ENCODE assay signal across 8 mouse cellular contexts in the genomic region with DNA sequence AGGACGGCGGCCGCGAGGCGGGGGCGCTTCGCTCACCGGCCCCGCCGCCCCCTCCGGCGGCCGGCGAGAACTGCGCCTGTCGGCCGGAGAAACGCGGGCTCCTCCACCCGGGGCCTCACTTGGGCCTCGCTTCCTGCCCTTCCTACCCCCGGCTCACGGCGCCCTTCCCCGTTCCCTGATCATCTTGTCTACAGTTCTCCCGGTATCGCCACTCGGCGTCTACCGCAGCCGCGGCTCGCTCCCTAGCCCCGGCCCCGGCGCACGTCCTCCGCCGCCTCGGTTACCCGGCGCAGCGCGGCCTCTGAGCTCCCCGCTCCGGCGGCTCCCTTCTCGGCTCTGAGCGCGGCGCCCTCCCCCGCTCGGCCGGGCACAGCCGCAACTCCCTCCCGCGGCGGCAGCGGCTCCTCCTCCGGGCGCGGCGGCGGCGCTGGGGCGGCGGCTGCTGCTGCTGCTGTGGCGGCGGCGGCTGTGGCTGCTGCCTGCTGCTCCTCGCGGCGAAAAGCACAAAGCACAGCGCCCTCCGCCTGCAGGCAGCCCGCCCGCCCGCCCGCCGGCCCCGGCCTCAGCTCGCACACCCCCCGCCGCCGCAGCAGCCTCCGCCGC. TPM values are rescaled to one million over a fixed set of nuclear protein-coding genes. Genes with fewer than 3 reads are reported as not detected.
DNase-seq lines count a peak whose midpoint lies in the region; ATAC-seq and TF ChIP-seq lines count a peak whose summit lies in the region.

No protein-coding gene starts in this region.

- peak overlapping the region; percentile 99 for H3K27ac ChIP-seq in embryonic facial prominence, embryonic 11.5 days (replicated peaks; ENCODE audit: low read depth, low read length)
- H3K27ac ChIP-seq in heart, embryonic 13.5 days (replicated peaks): peak overlapping the region; percentile 99
- H3K27ac ChIP-seq in layer of hippocampus, adult 2 months: peak overlapping the region; percentile 99

- peak overlapping the region; percentile 100 for H3K9ac ChIP-seq in embryonic facial prominence, embryonic 11.5 days (replicated peaks; ENCODE audit: low read length)
- H3K9ac ChIP-seq in heart, embryonic 13.5 days: peak overlapping the region; percentile 100

- peak; percentile 53 for TF ChIP-seq CTCF in layer of hippocampus, adult 2 months (conservative IDR thresholded peaks at IDR 0.05)

- H3K9me3 ChIP-seq in embryonic facial prominence, embryonic 11.5 days (replicated peaks; ENCODE audit: control insufficient read depth, low read length): no peaks in the 10 kb centered on the region
- H3K9me3 ChIP-seq in heart, embryonic 13.5 days: no peaks in the 10 kb centered on the region

- ATAC-seq in embryonic facial prominence, embryonic 11.5 days (replicated peaks; ENCODE audit: insufficient number of reproducible peaks, low FRiP score, low TSS enrichment, low read depth): 0 out of 2 replicates have a peak, but pooled peaks have one; percentile 11
- ATAC-seq in heart, embryonic 13.5 days (ENCODE audit: extremely low read depth, insufficient number of reproducible peaks, low FRiP score, low TSS enrichment): peak; percentile 24; the same call in 1 of the 2 replicates
- ATAC-seq in monocyte, adult 5-6 weeks (replicated peaks; ENCODE audit: insufficient number of reproducible peaks, low FRiP score, low TSS enrichment, poor library complexity, severe bottlenecking): no peak

- DNase-seq in A20 (ENCODE audit: low read depth, low spot score): peak; percentile 79
- DNase-seq in MN1 (ENCODE audit: low spot score): peak; percentile 73
- DNase-seq in embryonic facial prominence, embryonic 11.5 days (ENCODE audit: low spot score): peak; percentile 74
- peak; percentile 58 to 73 for DNase-seq in layer of hippocampus, adult 2 months (ENCODE audit: low spot score in 2 of 2)
- peak; percentile 79 for DNase-seq in lung, postnatal 10 days
- peak; percentile 44 to 53 for DNase-seq in right cerebral cortex, adult 2 months (ENCODE audit: low spot score in 2 of 2)

- peaks cover 4% of the 10 kb centered on the region; the same call in 1 of the 2 replicates for H3K4me1 ChIP-seq in embryonic facial prominence, embryonic 11.5 days (ENCODE audit: control insufficient read depth, insufficient read depth, low read length)
- peaks cover 26% of the 10 kb centered on the region for H3K4me1 ChIP-seq in heart, embryonic 13.5 days

- under 1% methylated on average over 60 of the region's 87 CpGs for WGBS in embryonic facial prominence, embryonic 11.5 days
- WGBS in heart, embryonic 13.5 days: under 1% methylated on average over 68 of the region's 87 CpGs

- peak overlapping the region; percentile 90 for H3K4me2 ChIP-seq in embryonic facial prominence, embryonic 11.5 days (ENCODE audit: low read depth, low read length)
- peak overlapping the region; percentile 86 for H3K4me2 ChIP-seq in heart, embryonic 13.5 days

- H3K27me3 ChIP-seq in embryonic facial prominence, embryonic 11.5 days (ENCODE audit: control insufficient read depth, insufficient read depth, low read length): no peaks in the 10 kb centered on the region
- H3K27me3 ChIP-seq in heart, embryonic 13.5 days (replicated peaks): 0 out of 2 replicates have a peak, but pooled peaks cover 4% of the 10 kb centered on the region

- H3K4me3 ChIP-seq in embryonic facial prominence, embryonic 11.5 days (ENCODE audit: low read depth, low read length): peak overlapping the region; percentile 100
- H3K4me3 ChIP-seq in heart, embryonic 13.5 days: peak overlapping the region; percentile 100
- peak overlapping the region; percentile 98 for H3K4me3 ChIP-seq in layer of hippocampus, adult 2 months

- H3K36me3 ChIP-seq in embryonic facial prominence, embryonic 11.5 days (replicated peaks; ENCODE audit: control insufficient read depth, insufficient read depth, low read depth, low read length): no peaks in the 10 kb centered on the region; the same call in 1 of the 2 replicates
- H3K36me3 ChIP-seq in heart, embryonic 13.5 days: peaks cover 34% of the 10 kb centered on the region

RNA-seq across cellular contexts. Expression of gene Ubtf, which starts 2.1 kb away (rescaled TPM):
- polyA plus RNA-seq in embryonic facial prominence, embryonic 11.5 days (2014; fragmentation: Nextera tagmentation; extraction: Ambion mirVana): 81.0 and 84.5 TPM in 2 replicates
- polyA plus RNA-seq in heart, embryonic 13.5 days (2015; fragmentation: Nextera tagmentation; extraction: Ambion mirVana): 51.1 and 53.1 TPM in 2 replicates
- total RNA-seq in layer of hippocampus, adult 2 months (2021): 100 to 1,000 TPM; 122 to 138 TPM
- total RNA-seq in monocyte, adult 5-6 weeks (2017): 160 to 166 TPM (median 161 TPM) in 3 replicates

RNA-seq across cellular contexts. Expression of gene Atxn7l3, which starts 21.0 kb away (rescaled TPM):
- 15.1 and 17.3 TPM in 2 replicates for polyA plus RNA-seq in embryonic facial prominence, embryonic 11.5 days (2014; fragmentation: Nextera tagmentation; extraction: Ambion mirVana)
- polyA plus RNA-seq in heart, embryonic 13.5 days (2015; fragmentation: Nextera tagmentation; extraction: Ambion mirVana): 8.5 and 9.2 TPM in 2 replicates
- 100 to 1,000 TPM; 165 to 169 TPM for total RNA-seq in layer of hippocampus, adult 2 months (2021)
- total RNA-seq in monocyte, adult 5-6 weeks (2017): 29.9 to 43.6 TPM (median 29.9 TPM) in 3 replicates

RNA-seq across cellular contexts. Expression of gene Tmub2, which starts 32.7 kb away (rescaled TPM):
- polyA plus RNA-seq in embryonic facial prominence, embryonic 11.5 days (2014; fragmentation: Nextera tagmentation; extraction: Ambion mirVana): 40.9 and 50.1 TPM in 2 replicates
- 36.8 and 41.2 TPM in 2 replicates for polyA plus RNA-seq in heart, embryonic 13.5 days (2015; fragmentation: Nextera tagmentation; extraction: Ambion mirVana)
- total RNA-seq in layer of hippocampus, adult 2 months (2021): 10 to 100 TPM; 61.1 to 67.4 TPM
- total RNA-seq in monocyte, adult 5-6 weeks (2017): 25.7 to 34.3 TPM (median 26.5 TPM) in 3 replicates

RNA-seq across cellular contexts. Expression of gene Slc4a1, which starts 48.6 kb away (rescaled TPM):
- polyA plus RNA-seq in embryonic facial prominence, embryonic 11.5 days (2014; fragmentation: Nextera tagmentation; extraction: Ambion mirVana): 25.8 and 28.5 TPM in 2 replicates
- polyA plus RNA-seq in heart, embryonic 13.5 days (2015; fragmentation: Nextera tagmentation; extraction: Ambion mirVana): 47.2 and 59.5 TPM in 2 replicates
- total RNA-seq in layer of hippocampus, adult 2 months (2021): under 1 TPM; 0.15 to 0.23 TPM
- 2.2 to 10.4 TPM (median 8.0 TPM) in 3 replicates for total RNA-seq in monocyte, adult 5-6 weeks (2017)

RNA-seq across cellular contexts. Expression of gene Asb16, which starts 48.9 kb away (rescaled TPM):
- polyA plus RNA-seq in embryonic facial prominence, embryonic 11.5 days (2014; fragmentation: Nextera tagmentation; extraction: Ambion mirVana): 0.11 TPM in 1 of 2 replicates, not detected in the other
- 0.09 TPM in 1 of 2 replicates, not detected in the other for polyA plus RNA-seq in heart, embryonic 13.5 days (2015; fragmentation: Nextera tagmentation; extraction: Ambion mirVana)
- 1 to 10 TPM; 2.0 TPM for total RNA-seq in layer of hippocampus, adult 2 months (2021)
- not detected in 3 replicates for total RNA-seq in monocyte, adult 5-6 weeks (2017)
